Mouse (Mus musculus) limb, embryonic 10.5 days (tissue): Measurements from ENCODE around the gene Plce1. TPM values are rescaled to one million over a fixed set of nuclear protein-coding genes. Genes with fewer than 3 reads are reported as not detected.

ENCODE experiments used
- DNase-seq: peaks from one replicate; pipeline ENCODE4 v3.0.0-alpha.2; 2017; ENCODE audit warnings: low spot score
- H3K27ac ChIP-seq: fragments of 300-500 bp; sonication (generic); 2 replicates; pipeline ENCODE4 v1.5.1; 2016; ENCODE audit warnings: mild to moderate bottlenecking
- H3K27me3 ChIP-seq: fragments of 300-500 bp; sonication (generic); 2 replicates; pipeline ENCODE4 v1.6.1; 2016; ENCODE audit warnings: low read depth, mild to moderate bottlenecking; ENCODE audit not compliant: poor library complexity, severe bottlenecking
- H3K36me3 ChIP-seq: fragments of 300-500 bp; sonication (generic); 2 replicates; pipeline ENCODE4 v1.6.1; 2016; ENCODE audit warnings: mild to moderate bottlenecking, moderate library complexity
- H3K4me1 ChIP-seq: fragments of 300-500 bp; sonication (generic); 2 replicates; pipeline ENCODE4 v1.6.1; 2016
- H3K4me3 ChIP-seq: fragments of 300-500 bp; sonication (generic); 2 replicates; pipeline ENCODE4 v1.5.1; 2016; ENCODE audit warnings: mild to moderate bottlenecking, moderate library complexity
- H3K9me3 ChIP-seq: fragments of 300-500 bp; sonication (generic); replicated peaks from 2 replicates; pipeline ENCODE4 v1.6.1; 2016; ENCODE audit warnings: mild to moderate bottlenecking
- WGBS: fragments of 180-500 bp; shearing (Covaris S2); methylation state at CpG from one replicate; pipeline ENCODE4 v1.1.7; 2016; 5-methylcytosine and 5-hydroxymethylcytosine counted together
- polyA plus RNA-seq: library from polyadenylated mRNA; unstranded; fragments of >200 nt; fragmentation: Nextera tagmentation; extraction: Ambion mirVana; gene quantifications from 2 replicates; pipeline ENCODE4 v1.2.1, GENCODE M21; 2016

Plce1 gene
- polyA plus RNA-seq, 1 experiment from 2014 or later = 2.6 TPM

DNA sequence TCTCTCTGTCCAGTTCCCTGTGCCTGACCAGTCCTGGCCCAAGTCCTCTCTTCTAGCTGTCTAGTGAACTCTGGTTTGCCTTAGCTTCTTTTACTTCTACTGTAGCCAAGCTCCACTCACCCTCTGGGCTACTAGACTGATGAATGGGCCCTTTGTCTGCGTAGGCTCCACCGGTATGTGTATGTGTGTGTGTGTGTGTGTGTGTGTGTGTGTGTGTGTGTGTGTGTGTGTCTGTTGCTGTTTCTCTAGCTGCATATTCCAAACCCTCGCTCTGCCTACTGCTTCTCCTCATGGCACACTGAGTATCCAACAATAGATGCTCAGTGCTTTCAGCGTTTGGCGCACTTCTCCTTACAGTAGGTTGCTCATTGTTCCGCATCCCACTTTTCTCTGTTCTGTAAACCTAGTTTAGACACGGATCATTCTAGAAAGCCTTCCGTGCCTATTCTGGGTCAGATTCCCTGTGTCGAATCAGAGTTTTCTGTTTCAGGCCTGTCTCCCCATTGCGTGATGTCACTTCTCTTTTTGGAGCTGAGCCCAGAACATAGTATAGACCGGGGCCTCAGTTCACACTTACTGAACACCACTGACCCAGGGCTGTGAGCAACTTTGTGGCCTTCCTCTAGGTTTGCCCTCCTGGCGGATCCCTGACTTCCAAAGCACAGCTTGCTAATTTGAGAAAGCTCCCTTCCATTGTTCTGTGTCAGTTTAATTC, 26.5 kb downstream of the Plce1 start:
- Histone ChIP-seq H3K4me1 (peaks cover 13% of the 10 kb centered on the region; the same call in 1 of the 2 replicates), H3K36me3 (no peaks in the 10 kb centered on the region), H3K4me3 (no peak overlapping the region), H3K9me3 (no peaks in the 10 kb centered on the region), H3K27me3 (no peaks in the 10 kb centered on the region), H3K27ac (peak overlapping the region; percentile 64; the same call in 1 of the 2 replicates)
- DNase-seq = peak; percentile 38
- 91% methylated on average over 12 of the region's 12 CpGs for WGBS

- WGBS = 75% methylated on average over 9 of the region's 9 CpGs
- H3K27ac ChIP-seq = peak overlapping the region; percentile 61; the same call in 1 of the 2 replicates
- no peaks in the 10 kb centered on the region for H3K27me3 ChIP-seq
Observed at GRCm38 (mm10) chr19:38507966-38508625, 27.2 kb downstream of the Plce1 start.

GRCm38 (mm10) chr19:38514417-38515184, 33.7 kb downstream of the Plce1 start:
- DNase-seq = no peak
- Histone ChIP-seq H3K4me3 (no peak overlapping the region), H3K36me3 (no peaks in the 10 kb centered on the region), H3K27ac (no peak overlapping the region), H3K4me1 (no peaks in the 10 kb centered on the region), H3K27me3 (no peaks in the 10 kb centered on the region), H3K9me3 (no peaks in the 10 kb centered on the region)
- 85% methylated on average over 5 of the region's 5 CpGs for WGBS

More at GRCm38 (mm10) chr19:38507966-38508625, 27.2 kb downstream of the Plce1 start:
- DNase-seq = no peak
- H3K9me3 ChIP-seq = no peaks in the 10 kb centered on the region
- peaks cover 13% of the 10 kb centered on the region; the same call in 1 of the 2 replicates for H3K4me1 ChIP-seq
- no peaks in the 10 kb centered on the region for H3K36me3 ChIP-seq
- H3K4me3 ChIP-seq = no peak overlapping the region

GRCm38 (mm10) chr19:38526855-38527254, 45.9 kb downstream of the Plce1 start:
- DNase-seq = no peak
- Histone ChIP-seq H3K36me3 (peaks cover 13% of the 10 kb centered on the region; the same call in 1 of the 2 replicates), H3K27me3 (no peaks in the 10 kb centered on the region), H3K9me3 (no peaks in the 10 kb centered on the region), H3K4me1 (no peaks in the 10 kb centered on the region), H3K4me3 (no peak overlapping the region), H3K27ac (no peak overlapping the region)
- 16% methylated on average over 3 of the region's 3 CpGs for WGBS

- Histone ChIP-seq H3K4me3 (no peak overlapping the region), H3K9me3 (no peaks in the 10 kb centered on the region)
- 60% methylated on average over 3 of the region's 3 CpGs for WGBS
Observed at GRCm38 (mm10) chr19:38527475-38527874, 46.6 kb downstream of the Plce1 start.

GRCm38 (mm10) chr19:38533230-38533629, 52.3 kb downstream of the Plce1 start:
- H3K27ac ChIP-seq = no peak overlapping the region
- peak; percentile 6 for DNase-seq
- no peak overlapping the region for H3K4me3 ChIP-seq
- H3K4me1 ChIP-seq = peaks cover 9% of the 10 kb centered on the region
- no peaks in the 10 kb centered on the region for H3K36me3 ChIP-seq
- no peaks in the 10 kb centered on the region for H3K27me3 ChIP-seq
- H3K9me3 ChIP-seq = no peaks in the 10 kb centered on the region
- WGBS = 94% methylated on average over 5 of the region's 5 CpGs

More at GRCm38 (mm10) chr19:38527475-38527874, 46.6 kb downstream of the Plce1 start:
- Histone ChIP-seq H3K4me1 (no peaks in the 10 kb centered on the region), H3K36me3 (peaks cover 13% of the 10 kb centered on the region; the same call in 1 of the 2 replicates), H3K27ac (no peak overlapping the region), H3K27me3 (no peaks in the 10 kb centered on the region)
- no peak for DNase-seq

DNA sequence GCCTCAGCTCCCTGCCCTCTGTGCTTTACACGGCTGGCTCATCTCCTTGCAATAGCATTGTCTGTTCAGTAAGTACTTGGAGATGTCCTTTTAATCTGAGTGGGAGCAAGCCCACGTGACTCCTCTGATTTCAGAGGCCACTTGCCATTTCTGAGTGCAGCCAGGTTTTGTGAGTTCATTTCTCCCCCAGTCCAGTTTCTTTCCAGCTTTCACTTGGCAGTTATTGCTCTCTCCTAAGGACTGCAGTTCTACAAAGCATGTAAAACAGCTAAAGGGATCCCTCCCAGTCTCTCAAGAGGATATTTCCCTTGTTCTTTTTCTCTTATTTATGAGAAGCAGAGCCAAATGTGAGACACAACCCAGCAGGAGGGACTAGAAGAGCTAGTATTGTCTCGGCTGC, 58.4 kb downstream of the Plce1 start:
- H3K27ac ChIP-seq = peak overlapping the region; percentile 66; the same call in 1 of the 2 replicates
- H3K4me1 ChIP-seq = peaks cover 37% of the 10 kb centered on the region
- no peaks in the 10 kb centered on the region for H3K9me3 ChIP-seq
- no peaks in the 10 kb centered on the region for H3K36me3 ChIP-seq
- H3K27me3 ChIP-seq = no peaks in the 10 kb centered on the region
- no peak for DNase-seq
- WGBS = 72% methylated on average over 3 of the region's 3 CpGs
- H3K4me3 ChIP-seq = no peak overlapping the region

GRCm38 (mm10) chr19:38540549-38540948, 59.6 kb downstream of the Plce1 start:
- H3K4me3 ChIP-seq = no peak overlapping the region
- no peaks in the 10 kb centered on the region for H3K27me3 ChIP-seq
- no peaks in the 10 kb centered on the region for H3K9me3 ChIP-seq
- 76% methylated on average over 3 of the region's 3 CpGs for WGBS
- no peak for DNase-seq
- no peaks in the 10 kb centered on the region for H3K36me3 ChIP-seq
- H3K4me1 ChIP-seq = peaks cover 37% of the 10 kb centered on the region
- 0 out of 2 replicates have a peak overlapping the region, but pooled peaks have one; percentile 25 for H3K27ac ChIP-seq

GRCm38 (mm10) chr19:38549487-38550058, 68.7 kb downstream of the Plce1 start:
- H3K27ac ChIP-seq = no peak overlapping the region
- 90% methylated on average over 8 of the region's 8 CpGs for WGBS
- H3K9me3 ChIP-seq = no peaks in the 10 kb centered on the region
- H3K4me1 ChIP-seq = no peaks in the 10 kb centered on the region
- H3K36me3 ChIP-seq = no peaks in the 10 kb centered on the region
- no peak overlapping the region for H3K4me3 ChIP-seq
- DNase-seq = no peak
- no peaks in the 10 kb centered on the region for H3K27me3 ChIP-seq

- no peak for DNase-seq
- H3K4me1 ChIP-seq = no peaks in the 10 kb centered on the region
- no peak overlapping the region for H3K4me3 ChIP-seq
- 81% methylated on average over 2 of the region's 2 CpGs for WGBS
- H3K9me3 ChIP-seq = no peaks in the 10 kb centered on the region
- no peak overlapping the region for H3K27ac ChIP-seq
- no peaks in the 10 kb centered on the region for H3K36me3 ChIP-seq
- H3K27me3 ChIP-seq = no peaks in the 10 kb centered on the region
Observed at GRCm38 (mm10) chr19:38553551-38553950, 72.6 kb downstream of the Plce1 start.

DNA sequence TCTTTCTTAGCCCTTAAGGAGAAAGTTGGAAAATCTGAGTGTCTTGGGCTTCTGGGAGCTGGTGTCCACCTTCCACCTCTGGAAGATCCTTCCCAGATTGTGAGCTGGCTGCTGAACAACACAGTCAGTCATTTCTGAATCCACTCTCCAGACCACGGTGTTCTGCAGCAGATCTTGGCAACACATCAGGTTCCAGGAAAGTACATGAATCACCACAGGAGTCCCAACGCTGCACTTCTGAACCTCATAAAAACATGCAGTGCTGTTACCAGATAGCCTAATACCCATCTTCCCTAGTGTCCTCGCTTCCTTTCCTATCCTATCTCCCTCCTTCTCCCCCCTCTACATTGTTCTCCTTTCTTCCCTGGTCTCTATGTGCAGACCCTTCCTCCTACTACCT, 74.5 kb downstream of the Plce1 start:
- DNase-seq = no peak
- 91% methylated on average over 3 of the region's 3 CpGs for WGBS

DNA sequence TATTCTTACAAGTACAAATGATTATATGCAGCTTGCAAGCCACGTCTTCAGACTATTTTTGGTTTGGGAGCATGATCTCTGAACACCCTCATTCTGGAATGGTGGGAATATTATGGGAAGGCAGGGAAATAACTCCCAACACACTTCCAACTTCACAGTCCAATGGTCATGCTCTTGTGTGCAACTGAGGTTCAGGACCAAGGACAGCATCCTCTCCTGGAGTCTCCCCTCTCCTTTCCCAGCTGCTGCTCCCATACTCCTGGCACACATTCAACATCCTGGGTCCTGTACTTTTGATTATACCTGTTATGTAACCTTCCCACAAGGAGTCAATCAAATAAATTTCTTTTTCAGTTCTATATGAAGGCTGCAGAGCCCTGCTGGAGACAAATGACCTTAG, 77.9 kb downstream of the Plce1 start:
- no peak overlapping the region for H3K27ac ChIP-seq
- H3K4me3 ChIP-seq = no peak overlapping the region
- H3K36me3 ChIP-seq = no peaks in the 10 kb centered on the region
- peak; percentile 55 for DNase-seq
- H3K27me3 ChIP-seq = no peaks in the 10 kb centered on the region
- no peaks in the 10 kb centered on the region for H3K4me1 ChIP-seq
- WGBS = 67% methylated on average over 1 of the region's 1 CpGs
- no peaks in the 10 kb centered on the region for H3K9me3 ChIP-seq

More for the DNA sequence above, 74.5 kb downstream of the Plce1 start:
- H3K36me3 ChIP-seq = no peaks in the 10 kb centered on the region
- H3K9me3 ChIP-seq = no peaks in the 10 kb centered on the region
- H3K27me3 ChIP-seq = no peaks in the 10 kb centered on the region
- H3K27ac ChIP-seq = no peak overlapping the region
- no peak overlapping the region for H3K4me3 ChIP-seq
- H3K4me1 ChIP-seq = no peaks in the 10 kb centered on the region
